Mouse (Mus musculus) midbrain, embryonic 15.5 days (tissue): ENCODE results near the gene Dcps. TPM values are rescaled to one million over a fixed set of nuclear protein-coding genes. Genes with fewer than 3 reads are reported as not detected.
A peak's percentile ranks its signal among the peaks of the same experiment; 100 is the strongest.

Source experiments
- ATAC-seq: fragments of 200-750 bp; cut with Nextera tagmentation; replicated peaks from 2 replicates; pipeline ENCODE4 v1.8.0; 2017; ENCODE audit warnings: moderate TSS enrichment
- H3K27ac ChIP-seq: fragments of 300-500 bp; sonication (generic); 2 replicates; pipeline ENCODE4 v1.5.1; 2015; ENCODE audit warnings: mild to moderate bottlenecking, inconsistent platforms
- H3K27me3 ChIP-seq: fragments of 300-500 bp; sonication (generic); replicated peaks from 2 replicates; pipeline ENCODE4 v1.6.1; 2015; ENCODE audit warnings: inconsistent platforms
- H3K36me3 ChIP-seq: fragments of 300-500 bp; sonication (generic); replicated peaks from 2 replicates; pipeline ENCODE4 v1.6.1; 2015; ENCODE audit warnings: inconsistent platforms
- H3K4me1 ChIP-seq: fragments of 300-500 bp; sonication (generic); 2 replicates; pipeline ENCODE4 v1.6.1; 2015; ENCODE audit warnings: inconsistent platforms
- H3K4me2 ChIP-seq: fragments of 300-500 bp; sonication (generic); 2 replicates; pipeline ENCODE4 v1.6.1; 2015; ENCODE audit warnings: inconsistent platforms, mild to moderate bottlenecking, moderate library complexity
- H3K4me3 ChIP-seq: fragments of 300-500 bp; sonication (generic); 2 replicates; pipeline ENCODE4 v1.5.1; 2015; ENCODE audit warnings: mild to moderate bottlenecking, inconsistent platforms
- H3K9ac ChIP-seq: fragments of 300-500 bp; sonication (generic); 2 replicates; pipeline ENCODE4 v1.6.1; 2015; ENCODE audit warnings: mild to moderate bottlenecking, inconsistent platforms
- H3K9me3 ChIP-seq: fragments of 300-500 bp; sonication (generic); 2 replicates; pipeline ENCODE4 v1.6.1; 2016; ENCODE audit warnings: inconsistent platforms
- WGBS: fragments of 180-500 bp; shearing (Covaris S2); methylation state at CpG from one replicate; pipeline ENCODE4 v1.1.7; 2015; ENCODE audit warnings: mixed read lengths; 5-methylcytosine and 5-hydroxymethylcytosine counted together
- polyA plus RNA-seq: library from polyadenylated mRNA; unstranded; fragments of >200 nt; fragmentation: Nextera tagmentation; extraction: Ambion mirVana; gene quantifications from 2 replicates; pipeline ENCODE4 v1.2.1, GENCODE M21; 2015

Gene Dcps
- polyA plus RNA-seq, 1 experiment from 2014 or later: 80.3 TPM

DNA sequence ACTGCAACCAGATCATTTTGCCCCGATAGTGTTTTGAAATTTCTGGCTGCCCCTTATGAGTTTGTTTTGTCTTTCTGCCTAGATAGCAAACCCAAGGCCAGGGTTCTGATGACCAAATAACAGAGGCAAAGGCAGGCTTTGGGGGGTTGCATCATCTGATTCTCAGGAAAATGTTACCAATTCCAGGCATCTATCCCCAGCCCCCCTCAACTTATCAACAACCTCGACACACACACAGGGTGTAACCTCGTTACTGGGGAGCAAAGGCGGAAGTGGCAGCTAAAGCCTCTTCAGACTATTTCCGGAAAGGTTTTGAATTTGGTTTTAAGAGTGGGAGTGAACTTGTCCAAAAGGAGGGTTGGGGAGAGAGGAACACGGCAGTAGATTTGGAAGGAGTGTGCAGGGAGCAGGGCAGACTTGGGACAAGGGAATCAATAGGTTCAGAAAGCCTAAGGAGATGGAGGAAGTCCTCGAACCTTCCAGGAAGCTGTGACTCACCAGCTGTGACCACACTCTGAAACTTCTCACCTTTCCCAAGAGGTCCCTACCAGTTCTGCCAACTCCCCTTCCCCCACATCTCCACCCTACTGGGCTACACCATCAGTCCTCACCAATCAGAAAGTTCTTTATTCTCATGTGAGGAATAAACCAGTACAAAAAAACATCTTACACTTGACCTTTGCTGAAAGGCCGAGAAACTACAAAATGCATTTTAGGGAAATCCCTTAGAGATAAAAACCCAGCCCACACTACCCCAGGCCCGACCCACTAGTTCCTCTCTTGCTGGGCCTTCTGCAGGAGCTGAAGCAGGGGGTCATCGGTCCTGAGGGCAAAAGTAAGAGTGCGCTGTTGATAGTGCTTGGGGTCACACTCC lies 51.8 kb downstream of the Dcps start:
- no peak overlapping the region for H3K27ac ChIP-seq
- no peak overlapping the region for H3K9ac ChIP-seq
- H3K9me3 ChIP-seq: no peaks in the 10 kb centered on the region
- WGBS: 91% methylated on average over 11 of the region's 11 CpGs
- no peak overlapping the region for H3K4me3 ChIP-seq
- no peak overlapping the region for H3K4me2 ChIP-seq
- ATAC-seq: no peak
- no peaks in the 10 kb centered on the region for H3K4me1 ChIP-seq
- H3K36me3 ChIP-seq: peaks cover 6% of the 10 kb centered on the region; the same call in 1 of the 2 replicates
- no peaks in the 10 kb centered on the region for H3K27me3 ChIP-seq

DNA sequence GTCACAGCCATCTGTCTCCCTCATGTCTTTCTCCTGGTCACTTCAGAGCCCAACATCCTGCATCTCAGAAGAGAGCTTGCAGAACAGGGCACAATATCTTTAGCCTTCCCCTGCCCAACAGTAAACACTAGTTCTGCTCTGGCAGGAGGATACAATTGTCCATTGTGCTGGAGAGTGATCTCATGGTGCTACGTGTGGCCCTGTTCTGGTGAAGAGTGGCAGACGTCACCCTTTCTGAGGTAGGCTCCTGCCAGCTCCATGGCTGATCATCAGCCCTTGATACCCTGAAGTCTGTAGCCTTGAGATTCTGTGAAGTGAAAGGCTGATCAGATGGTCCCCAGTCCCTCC lies 52.4 kb downstream of the Dcps start:
- Histone ChIP-seq H3K4me2 (no peak overlapping the region), H3K9me3 (no peaks in the 10 kb centered on the region), H3K36me3 (peaks cover 6% of the 10 kb centered on the region; the same call in 1 of the 2 replicates), H3K4me3 (no peak overlapping the region), H3K27ac (no peak overlapping the region), H3K4me1 (no peaks in the 10 kb centered on the region), H3K27me3 (no peaks in the 10 kb centered on the region), H3K9ac (no peak overlapping the region)
- ATAC-seq: no peak
- 75% methylated on average over 2 of the region's 2 CpGs for WGBS

DNA sequence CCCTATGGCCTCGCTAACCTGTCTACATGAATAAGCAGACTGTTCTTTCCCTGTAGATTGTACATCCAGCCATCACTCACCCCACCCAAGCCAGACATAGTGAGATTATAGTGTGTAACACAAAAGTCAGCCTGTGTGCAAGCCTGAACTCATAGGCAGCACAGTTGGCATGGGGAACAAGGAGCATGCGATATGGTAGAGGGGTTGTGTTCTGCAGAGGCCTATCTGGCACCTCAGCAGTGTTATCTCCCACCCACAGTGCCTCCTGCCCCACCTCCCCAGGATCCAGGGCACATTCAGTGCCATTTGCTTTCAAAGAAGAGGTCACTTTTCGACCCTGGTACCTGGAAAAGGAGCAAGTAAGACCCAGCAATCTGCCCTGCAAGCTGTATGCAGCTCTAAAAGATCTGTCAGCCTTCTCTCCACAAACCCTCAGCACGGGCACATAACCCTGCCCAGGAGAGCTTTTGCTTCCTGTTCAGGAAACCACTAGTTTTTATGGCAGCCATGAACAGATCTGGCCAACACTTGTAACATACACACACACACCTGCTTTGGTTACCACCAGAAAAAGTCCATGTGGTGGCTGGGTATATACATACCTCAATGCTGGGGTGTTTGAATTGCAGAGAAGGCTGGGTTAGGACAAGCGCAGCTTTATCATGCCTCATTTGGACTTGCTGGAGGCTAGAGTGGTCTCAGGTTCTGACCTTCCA lies 53.2 kb downstream of the Dcps start:
- Histone ChIP-seq H3K9ac (no peak overlapping the region), H3K36me3 (peaks cover 6% of the 10 kb centered on the region; the same call in 1 of the 2 replicates), H3K27me3 (no peaks in the 10 kb centered on the region), H3K9me3 (no peaks in the 10 kb centered on the region), H3K4me1 (peaks cover 4% of the 10 kb centered on the region), H3K4me3 (no peak overlapping the region), H3K27ac (no peak overlapping the region), H3K4me2 (no peak overlapping the region)
- 88% methylated on average over 5 of the region's 5 CpGs for WGBS
- no peak for ATAC-seq

DNA sequence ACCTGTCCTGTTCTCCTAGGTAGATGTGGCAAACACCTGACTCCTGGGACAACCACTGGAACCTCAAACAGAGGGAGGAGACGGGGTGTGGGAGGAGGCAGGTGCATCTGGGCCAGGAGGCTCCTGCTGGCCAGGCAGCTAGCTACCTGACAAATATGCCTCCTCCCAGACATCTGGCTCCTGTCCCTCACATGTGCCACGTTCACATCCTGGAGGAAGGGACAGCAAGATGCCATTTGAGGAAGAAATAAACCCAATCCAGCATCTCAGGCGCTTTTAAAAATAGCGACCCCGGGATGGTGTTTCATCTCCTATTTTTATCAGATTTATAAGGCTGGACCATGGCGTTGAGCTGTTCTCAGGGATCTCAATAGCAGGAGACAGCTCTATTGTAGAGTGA lies 56.7 kb downstream of the Dcps start, which contains the start of gene St3gal4:
Gene St3gal4, minus strand, starts transcription at position 101 of the 400 bp plus-strand sequence.
- no peak within 1 kb of the TSS for H3K4me2 ChIP-seq
- no peak within 1 kb of the TSS for H3K4me3 ChIP-seq
- ATAC-seq: no peak
- H3K9me3 ChIP-seq: no peaks in the 10 kb centered on the region
- H3K9ac ChIP-seq: no peak within 1 kb of the TSS
- no peaks in the 10 kb centered on the region for H3K27me3 ChIP-seq
- H3K27ac ChIP-seq: no peak within 1 kb of the TSS
- peaks cover 21% of the 10 kb centered on the region for H3K4me1 ChIP-seq
- H3K36me3 ChIP-seq: no peaks in the 10 kb centered on the region
- 81% methylated on average over 6 of the region's 6 CpGs for WGBS

DNA sequence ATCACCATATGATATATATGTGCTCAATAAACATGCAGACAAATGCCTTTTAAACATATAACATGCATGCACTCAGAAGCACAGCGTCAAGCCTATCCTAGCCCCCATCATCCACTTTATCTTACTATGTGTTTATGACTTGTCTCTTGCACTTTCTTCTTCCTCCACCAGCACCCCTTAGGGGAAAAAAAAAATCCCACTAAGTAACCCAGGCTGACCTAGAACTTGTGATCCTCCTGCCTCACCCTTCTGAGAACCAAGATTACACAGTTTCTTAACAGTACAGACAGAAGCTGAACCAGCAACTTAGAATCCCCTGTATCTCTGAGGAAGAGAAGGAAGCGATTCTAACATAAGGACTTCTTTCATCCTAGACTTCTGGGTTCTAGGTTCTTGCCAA lies 57.3 kb downstream of the Dcps start:
- no peaks in the 10 kb centered on the region for H3K9me3 ChIP-seq
- no peak overlapping the region for H3K9ac ChIP-seq
- H3K4me2 ChIP-seq: no peak overlapping the region
- H3K27me3 ChIP-seq: no peaks in the 10 kb centered on the region
- no peak for ATAC-seq
- no peak overlapping the region for H3K4me3 ChIP-seq
- WGBS: 97% methylated on average over 2 of the region's 2 CpGs
- H3K4me1 ChIP-seq: peaks cover 21% of the 10 kb centered on the region
- no peak overlapping the region for H3K27ac ChIP-seq
- H3K36me3 ChIP-seq: no peaks in the 10 kb centered on the region

DNA sequence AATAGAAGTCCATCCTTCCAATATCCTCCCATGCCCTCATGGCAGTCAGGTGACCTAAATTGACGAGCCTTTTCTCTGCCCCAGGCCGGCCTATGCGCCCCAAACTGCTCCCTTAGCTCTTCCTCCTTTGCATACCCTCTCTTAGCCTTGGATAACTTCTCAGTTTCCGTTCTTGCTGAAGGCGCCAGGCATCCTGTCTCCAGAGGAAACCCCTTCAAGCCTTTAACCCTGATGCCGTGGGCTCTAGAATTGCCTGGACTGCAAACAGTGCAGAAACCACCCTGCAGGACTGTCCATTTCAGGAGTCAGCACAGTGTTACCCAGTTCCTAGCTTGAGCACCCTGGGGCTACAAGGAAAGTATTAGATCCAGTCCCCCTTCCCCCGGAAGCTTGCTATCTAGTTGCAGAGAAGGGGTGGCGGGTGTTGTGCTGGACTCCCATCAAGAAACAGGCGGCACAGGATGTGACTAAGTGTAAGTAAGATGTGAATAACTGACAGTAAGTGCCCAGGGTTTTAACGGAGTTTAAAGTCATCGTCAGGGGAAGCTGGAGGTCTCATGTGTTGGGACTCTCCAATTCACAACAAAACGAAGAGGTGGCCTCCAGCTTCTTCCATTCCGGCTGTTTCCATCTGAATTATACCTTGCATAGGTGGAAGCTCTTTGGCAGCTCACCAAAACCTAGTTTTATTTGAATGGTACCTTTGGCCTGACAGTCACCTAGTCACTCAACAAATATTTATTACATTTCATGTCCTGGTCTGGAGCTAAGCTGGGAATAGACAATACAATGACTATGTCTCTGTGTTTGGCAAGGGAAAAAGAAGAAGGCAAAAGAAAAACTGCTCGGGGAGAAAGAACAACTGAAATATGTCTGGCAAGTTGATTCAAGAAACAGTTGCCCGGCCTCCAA lies 58.2 kb downstream of the Dcps start:
- peaks cover 21% of the 10 kb centered on the region for H3K4me1 ChIP-seq
- peak; percentile 14; the same call in 1 of the 2 replicates for ATAC-seq
- WGBS: 30% methylated on average over 15 of the region's 15 CpGs
- H3K36me3 ChIP-seq: no peaks in the 10 kb centered on the region
- peak overlapping the region; percentile 67 for H3K4me3 ChIP-seq
- no peaks in the 10 kb centered on the region for H3K9me3 ChIP-seq
- no peaks in the 10 kb centered on the region for H3K27me3 ChIP-seq
- peak overlapping the region; percentile 87 for H3K4me2 ChIP-seq
- peak overlapping the region; percentile 79 for H3K27ac ChIP-seq
- peak overlapping the region; percentile 81 for H3K9ac ChIP-seq

DNA sequence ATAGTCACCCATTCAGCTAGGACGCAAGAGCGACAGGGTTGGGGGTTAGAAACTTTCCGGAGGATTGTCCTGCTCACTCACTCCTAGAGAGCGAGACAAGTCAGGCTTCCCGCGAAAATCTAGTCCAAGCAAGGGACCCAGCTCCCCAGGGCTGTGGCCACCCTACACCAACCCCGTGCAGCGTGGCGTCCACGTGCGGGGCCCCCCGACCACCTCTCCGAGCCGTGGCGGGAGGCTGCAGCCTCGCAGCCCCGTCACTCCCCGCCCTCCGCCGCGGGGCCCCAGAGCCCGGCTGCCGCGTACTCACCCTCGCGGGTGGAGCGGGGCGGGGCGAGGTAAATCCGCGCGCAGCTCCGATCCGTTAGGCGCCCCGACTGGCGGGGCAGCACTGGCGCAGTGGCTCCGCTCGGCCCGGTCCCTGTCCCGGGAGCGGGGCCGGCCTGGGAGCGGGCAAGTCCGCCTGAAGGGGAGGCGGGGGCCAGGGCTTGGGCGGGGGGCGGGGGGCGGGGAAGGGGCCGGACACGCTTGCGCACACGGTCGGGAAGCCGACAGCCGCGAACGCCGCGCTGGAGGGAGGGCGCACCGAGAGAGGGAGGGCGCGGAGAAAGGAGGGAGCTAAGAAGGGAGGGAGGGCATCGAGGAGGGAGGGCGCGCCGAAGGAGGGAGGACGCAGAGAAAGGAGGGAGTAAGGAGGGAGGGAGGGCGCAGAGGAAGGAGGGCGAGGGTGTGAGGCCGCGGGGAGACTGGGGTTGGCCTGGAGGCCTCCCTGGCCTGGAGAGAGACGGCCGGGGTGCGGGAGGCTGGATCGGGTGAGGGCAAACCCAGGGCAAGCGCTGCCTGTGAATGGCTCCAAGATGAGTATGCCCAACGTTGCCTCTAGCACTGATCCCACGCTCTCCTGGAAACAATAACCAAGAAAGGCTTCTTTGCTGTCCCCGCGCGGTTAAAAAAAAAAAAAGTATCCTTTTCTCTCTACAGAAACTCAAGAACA lies 59.2 kb downstream of the Dcps start:
- ATAC-seq: peak; percentile 94
- Histone ChIP-seq H3K27ac (peak overlapping the region; percentile 79), H3K4me2 (peak overlapping the region; percentile 87), H3K27me3 (no peaks in the 10 kb centered on the region), H3K9me3 (no peaks in the 10 kb centered on the region), H3K4me1 (peaks cover 27% of the 10 kb centered on the region), H3K36me3 (no peaks in the 10 kb centered on the region), H3K9ac (peak overlapping the region; percentile 81), H3K4me3 (peak overlapping the region; percentile 67)
- under 1% methylated on average over 78 of the region's 84 CpGs for WGBS

DNA sequence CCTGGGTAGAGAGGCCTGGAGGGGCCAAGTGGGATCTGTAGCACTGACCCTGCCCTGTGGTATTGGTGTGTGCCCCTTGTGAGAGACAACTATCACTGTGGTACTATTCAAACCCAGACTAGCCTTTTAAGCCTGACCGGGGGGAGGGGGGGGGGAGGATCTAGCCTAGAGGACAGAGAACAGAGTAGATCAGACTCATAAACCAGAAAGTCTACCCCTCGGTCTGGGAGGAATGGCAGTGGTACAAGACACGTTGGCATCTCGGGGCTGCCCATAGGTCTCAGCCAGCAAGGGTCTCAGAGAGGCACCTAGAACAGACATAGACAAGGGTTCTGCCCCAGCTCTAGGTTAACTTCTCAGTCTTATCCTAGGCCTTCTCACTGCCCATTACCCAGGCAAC lies 60.1 kb downstream of the Dcps start:
- ATAC-seq: peak; percentile 2; the same call in 1 of the 2 replicates
- no peaks in the 10 kb centered on the region for H3K36me3 ChIP-seq
- H3K27me3 ChIP-seq: no peaks in the 10 kb centered on the region
- H3K27ac ChIP-seq: no peak overlapping the region
- peaks cover 28% of the 10 kb centered on the region for H3K4me1 ChIP-seq
- peak overlapping the region; percentile 67 for H3K4me3 ChIP-seq
- no peaks in the 10 kb centered on the region for H3K9me3 ChIP-seq
- 54% methylated on average over 4 of the region's 4 CpGs for WGBS
- peak overlapping the region; percentile 87 for H3K4me2 ChIP-seq
- H3K9ac ChIP-seq: peak overlapping the region; percentile 81

DNA sequence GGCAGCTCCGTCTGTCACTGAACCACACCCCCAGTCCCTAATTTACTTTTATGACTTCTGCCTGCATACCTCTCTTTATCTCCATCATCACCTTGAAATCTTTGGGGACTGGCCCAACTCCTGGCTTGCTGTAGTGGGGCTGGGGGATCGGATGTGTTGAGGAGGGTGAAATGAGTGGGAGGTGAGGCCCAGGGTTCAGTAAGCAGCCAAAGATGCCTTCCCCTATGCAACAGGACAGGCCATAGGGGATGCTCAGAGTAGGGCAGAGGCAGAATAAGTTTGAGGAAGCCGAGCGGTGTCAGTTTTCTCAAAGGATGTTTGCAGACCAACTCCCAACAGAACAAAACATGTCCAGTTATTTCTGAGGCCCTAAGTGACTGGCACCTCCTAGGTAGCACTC lies 60.6 kb downstream of the Dcps start:
- H3K4me2 ChIP-seq: peak overlapping the region; percentile 87
- ATAC-seq: no peak
- no peak overlapping the region for H3K9ac ChIP-seq
- H3K4me1 ChIP-seq: peaks cover 28% of the 10 kb centered on the region
- no peaks in the 10 kb centered on the region for H3K36me3 ChIP-seq
- H3K27ac ChIP-seq: no peak overlapping the region
- no peaks in the 10 kb centered on the region for H3K9me3 ChIP-seq
- H3K4me3 ChIP-seq: no peak overlapping the region
- 73% methylated on average over 3 of the region's 4 CpGs for WGBS
- H3K27me3 ChIP-seq: no peaks in the 10 kb centered on the region

DNA sequence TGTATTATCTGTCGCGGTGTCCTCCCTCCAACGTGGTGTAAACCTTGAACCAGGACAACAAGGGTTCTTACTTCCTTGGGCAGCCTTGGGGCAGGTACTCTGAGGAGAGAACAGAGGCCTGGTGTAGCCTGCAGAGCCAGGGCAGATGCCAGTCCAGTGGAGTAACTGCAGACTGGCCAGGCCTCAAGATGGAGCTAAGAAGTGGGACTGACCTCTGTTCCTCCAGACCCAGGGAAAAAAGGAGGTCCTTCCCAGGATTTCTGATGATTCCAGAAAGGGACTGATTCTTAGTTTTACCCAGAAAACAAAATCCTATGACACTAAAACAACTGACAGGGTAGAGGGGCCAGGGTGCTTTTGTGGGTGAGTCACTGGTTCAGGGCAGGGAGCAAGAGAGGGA lies 61.6 kb downstream of the Dcps start:
- WGBS: 88% methylated on average over 3 of the region's 3 CpGs
- Histone ChIP-seq H3K9ac (no peak overlapping the region), H3K9me3 (no peaks in the 10 kb centered on the region), H3K4me2 (no peak overlapping the region), H3K4me3 (no peak overlapping the region), H3K36me3 (no peaks in the 10 kb centered on the region), H3K27me3 (no peaks in the 10 kb centered on the region), H3K4me1 (peaks cover 28% of the 10 kb centered on the region), H3K27ac (no peak overlapping the region)
- no peak for ATAC-seq

DNA sequence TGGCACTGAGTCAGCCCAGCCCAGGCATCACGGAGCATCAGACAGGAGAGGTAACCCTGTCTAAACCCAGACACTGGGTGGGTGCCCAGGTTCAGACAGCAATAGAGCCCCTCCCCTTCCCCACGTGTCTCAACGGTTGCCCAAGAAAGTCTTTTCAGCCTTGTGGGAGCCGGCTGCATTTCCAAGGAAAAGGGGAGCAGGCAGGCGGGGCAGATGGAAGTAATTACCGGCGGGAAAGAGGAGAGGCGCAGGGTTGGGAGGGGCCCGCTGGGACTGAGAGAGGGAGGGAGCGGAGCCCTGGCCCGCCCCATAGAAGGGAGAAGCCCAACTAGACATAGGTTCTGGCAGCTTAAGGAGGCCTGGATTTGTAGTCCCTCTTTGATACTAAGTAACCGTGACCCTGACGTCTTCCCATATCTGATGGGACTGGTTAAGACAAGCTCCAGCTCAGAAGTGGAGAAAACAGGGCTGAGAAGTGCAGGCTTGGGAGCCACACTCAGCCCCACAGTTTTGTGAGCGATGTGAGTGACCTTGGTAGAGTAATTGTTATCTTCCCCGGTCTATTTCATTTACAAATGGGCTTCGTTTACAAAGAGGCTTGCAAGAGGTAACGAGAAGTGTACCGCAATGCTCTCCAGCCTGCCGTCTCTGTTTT lies 63.8 kb downstream of the Dcps start:
- Histone ChIP-seq H3K4me2 (peak overlapping the region; percentile 23; the same call in 1 of the 2 replicates), H3K4me3 (no peak overlapping the region), H3K27me3 (no peaks in the 10 kb centered on the region), H3K36me3 (no peaks in the 10 kb centered on the region), H3K9ac (no peak overlapping the region), H3K27ac (no peak overlapping the region), H3K9me3 (no peaks in the 10 kb centered on the region), H3K4me1 (peaks cover 18% of the 10 kb centered on the region)
- WGBS: 24% methylated on average over 19 of the region's 19 CpGs
- no peak for ATAC-seq
